Mouse (Mus musculus): ENCODE results near the gene Psmc4.

DNA sequence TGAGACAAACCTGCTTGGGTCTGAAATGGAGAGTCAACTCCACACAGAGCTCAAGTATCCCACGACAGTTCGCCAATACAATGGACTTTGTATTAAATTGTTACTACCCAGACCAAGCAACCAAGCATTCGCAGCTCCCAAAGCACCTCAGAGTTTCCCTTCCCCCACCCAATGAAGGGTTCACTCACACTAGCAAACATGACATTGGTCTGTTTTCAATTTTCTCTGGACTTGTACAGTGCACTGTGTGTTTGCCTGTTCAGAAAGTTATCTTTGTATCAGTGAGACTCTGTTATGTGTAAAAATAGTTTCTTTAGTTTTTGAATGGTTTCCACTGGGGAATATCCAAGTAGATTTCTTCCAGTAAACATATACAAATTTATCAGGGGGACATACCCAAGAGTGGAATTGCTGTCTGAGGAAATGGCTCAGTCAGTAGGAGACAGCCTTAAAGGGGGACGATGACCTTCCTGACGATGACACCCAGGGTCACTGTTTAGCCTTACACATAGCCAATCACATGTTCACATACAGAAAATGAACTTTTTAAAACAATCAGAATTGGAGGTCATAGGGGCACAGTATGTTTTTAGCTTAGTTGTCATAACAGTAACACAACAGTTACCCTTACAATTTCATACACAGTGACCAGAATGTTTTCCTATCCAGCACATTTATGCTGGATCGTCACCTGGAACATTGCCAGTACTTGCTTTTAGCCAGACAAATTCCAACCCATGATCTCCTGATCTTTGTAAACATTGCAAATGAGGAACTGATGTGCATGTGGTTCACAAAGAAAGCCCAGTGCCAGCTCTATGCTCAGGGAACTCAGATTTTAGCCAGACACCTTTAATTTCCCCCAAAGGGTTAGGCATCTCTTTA, 3.4 kb upstream of the Psmc4 start:
- TF ChIP-seq EP300 (IDR thresholded peaks at IDR 0.05; ENCODE audit: low read depth) (peak; percentile 19; the same call in 1 of the 2 replicates), CTCF (IDR thresholded peaks at IDR 0.05; ENCODE audit: low read depth) (no peak)

Data from liver, postnatal 0 days (tissue).